Mouse (Mus musculus) Patski (cell line): ENCODE measurements around the gene Spata18. TPM values are rescaled to one million over a fixed set of nuclear protein-coding genes. Genes with fewer than 3 reads are reported as not detected.
A peak's percentile ranks its signal among the peaks of the same experiment; 100 is the strongest.

Experiments
- ATAC-seq: fragments of 100-300 bp; one replicate; pipeline ENCODE4 v1.8.0; 2021
- CTCF ChIA-PET: fragments of 350-600 bp; sonication (Branson Sonifier 250); formaldehyde crosslinking; loops from one replicate; lab custom pipeline; 2022; ENCODE audit warnings: inconsistent platforms; lab: Charles Lee
- POLR2A ChIA-PET: fragments of 350-600 bp; sonication (Branson Sonifier 250); formaldehyde crosslinking; loops from one replicate; lab custom pipeline; 2022; ENCODE audit warnings: antibody characterized with exemption, inconsistent platforms; lab: Charles Lee
- DNase-seq: peaks from one replicate; pipeline ENCODE4 v3.0.0-alpha.2; 2011; ENCODE audit warnings: low read depth, low spot score
- H3K27me3 ChIP-seq: fragments of 371-371 bp; one replicate; pipeline ENCODE4 v1.5.1; 2021
- CTCF ChIP-seq: fragments of 100-300 bp; IDR thresholded peaks from one replicate; pipeline ENCODE4 v1.5.1; 2021
- in situ Hi-C: fragments of 300-500 bp; cut with MboI; formaldehyde crosslinking; loops from 3 replicates; pipeline ENCODE4 v1.11.1; 2018; ENCODE audit warnings: low pct_unique_long_range_greater_than_20kb, mixed read lengths
- polyA plus RNA-seq: library from polyadenylated mRNA; unstranded; gene quantifications from one replicate; pipeline ENCODE4 v1.2.3, GENCODE M21; 2021

Spata18 gene
- polyA plus RNA-seq = not detected

DNA sequence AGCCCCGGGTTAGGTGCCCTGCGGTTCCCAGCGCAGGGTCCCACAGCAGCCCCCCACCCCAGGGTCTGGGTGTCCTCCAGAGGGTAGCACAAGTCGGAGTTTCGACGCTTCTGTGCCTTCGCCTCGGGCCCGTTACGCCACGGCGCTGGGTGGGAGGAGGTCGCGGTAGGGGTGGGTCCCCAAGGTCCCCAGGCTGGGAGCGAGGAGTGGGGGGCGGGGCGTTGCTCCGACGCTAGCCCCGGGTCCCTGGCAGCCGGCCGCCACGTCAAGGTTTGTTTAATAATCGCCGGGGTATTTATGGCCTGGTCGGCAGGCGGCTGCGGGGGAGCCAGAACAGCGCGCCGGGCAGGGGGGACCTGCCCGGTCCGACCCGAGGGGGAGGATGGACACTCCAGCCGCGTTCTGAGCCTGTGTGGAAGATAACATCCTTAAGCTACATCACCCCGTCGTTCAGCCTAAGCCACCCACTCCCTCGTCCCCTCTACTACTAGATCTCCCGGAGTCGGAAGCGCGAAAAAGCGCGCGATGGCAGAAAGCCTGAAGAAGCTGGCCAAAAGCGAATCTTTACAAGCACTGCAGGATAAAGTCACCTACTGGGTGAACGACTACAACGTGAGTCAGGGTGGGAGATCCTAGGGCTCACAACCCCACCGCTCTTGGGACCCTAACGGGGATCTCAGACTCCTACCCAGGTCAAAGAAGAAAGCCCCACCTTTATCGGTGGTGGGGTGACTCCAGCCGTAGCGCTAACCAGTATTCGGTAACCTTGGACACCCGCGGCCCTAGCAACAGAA lies at the start of gene Spata18:
Gene Spata18, plus strand, starts transcription at position 319 of the 794 bp plus-strand sequence.
- peaks cover 44% of the 10 kb centered on the region for H3K27me3 ChIP-seq
- no peak for ATAC-seq

GRCm38 (mm10) chr5:73602865-73603264 lies 48.3 kb upstream of the Spata18 start:
- in situ Hi-C loops = no loop called here
- TF ChIP-seq CTCF = peak; percentile 22
- POLR2A ChIA-PET = no interaction called here
- CTCF ChIA-PET = no interaction called here
- DNase-seq = no peak
- H3K27me3 ChIP-seq = no peaks in the 10 kb centered on the region
- no peak for ATAC-seq

More for the DNA sequence above, at the start of gene Spata18:
- DNase-seq = no peak
- POLR2A ChIA-PET = no interaction called here
- in situ Hi-C loops = no loop called here
- TF ChIP-seq CTCF = no peak
- CTCF ChIA-PET = no interaction called here

GRCm38 (mm10) chr5:73604542-73604941 lies 46.6 kb upstream of the Spata18 start:
- ATAC-seq (no peak), DNase-seq (no peak)
- ChIA-PET CTCF (interaction anchor here (1.0 kb wide), 1 partner anchor 12 kb away, joined by 3 read pairs; no protein-coding TSS in a partner anchor), POLR2A (no interaction called here)
- TF ChIP-seq CTCF = no peak
- in situ Hi-C loops = no loop called here
- H3K27me3 ChIP-seq = no peaks in the 10 kb centered on the region

DNA sequence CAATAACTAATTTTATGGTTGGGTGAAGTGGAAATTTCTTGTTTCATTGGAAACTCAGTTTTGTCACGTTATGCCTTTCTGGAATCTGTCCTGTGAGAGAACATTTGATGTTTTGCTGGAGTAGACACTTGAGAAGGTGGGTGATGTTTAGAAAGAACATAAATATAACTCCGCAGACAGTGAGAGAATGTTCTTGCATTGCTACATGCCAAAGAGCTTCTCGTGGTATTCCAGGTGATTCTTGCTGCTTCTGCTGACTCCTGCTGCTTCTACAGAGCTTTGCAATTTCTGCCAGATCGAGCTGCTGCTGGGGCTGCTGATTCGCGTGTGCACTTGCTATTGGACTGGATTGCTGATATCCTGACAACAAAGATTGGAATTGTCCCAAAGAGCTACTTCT lies 46.2 kb upstream of the Spata18 start:
- in situ Hi-C loops = no loop called here
- CTCF ChIA-PET = interaction anchor here (1.0 kb wide), 1 partner anchor 11 kb away, joined by 3 read pairs; no protein-coding TSS in a partner anchor
- DNase-seq (no peak), ATAC-seq (no peak)
- no peak for TF ChIP-seq CTCF
- POLR2A ChIA-PET = no interaction called here
- no peaks in the 10 kb centered on the region for H3K27me3 ChIP-seq

DNA sequence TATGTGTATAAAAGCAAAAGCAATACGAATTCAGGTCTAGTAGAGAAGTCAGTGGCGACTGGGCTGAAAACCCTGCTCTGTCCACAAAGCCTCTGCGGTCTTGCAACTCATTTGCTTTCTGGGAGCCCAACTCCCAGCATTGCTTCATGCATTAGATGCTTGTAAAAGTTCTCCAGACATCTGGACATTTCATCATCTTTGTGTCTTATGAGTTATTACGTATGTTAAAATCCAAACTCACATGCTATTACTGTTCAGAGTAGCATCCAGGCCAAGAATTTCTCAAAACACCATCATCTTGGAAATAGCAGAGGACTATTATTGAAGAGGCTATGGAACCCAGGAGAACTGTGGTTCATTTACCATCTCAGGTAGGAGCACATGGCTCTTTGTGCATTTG lies 40.1 kb upstream of the Spata18 start:
- TF ChIP-seq CTCF = no peak
- DNase-seq (no peak), ATAC-seq (no peak)
- ChIA-PET POLR2A (no interaction called here), CTCF (interaction anchor here (1.9 kb wide), 1 partner anchor 11 kb away, joined by 6 read pairs; no protein-coding TSS in a partner anchor)
- in situ Hi-C loops = no loop called here
- no peaks in the 10 kb centered on the region for H3K27me3 ChIP-seq

DNA sequence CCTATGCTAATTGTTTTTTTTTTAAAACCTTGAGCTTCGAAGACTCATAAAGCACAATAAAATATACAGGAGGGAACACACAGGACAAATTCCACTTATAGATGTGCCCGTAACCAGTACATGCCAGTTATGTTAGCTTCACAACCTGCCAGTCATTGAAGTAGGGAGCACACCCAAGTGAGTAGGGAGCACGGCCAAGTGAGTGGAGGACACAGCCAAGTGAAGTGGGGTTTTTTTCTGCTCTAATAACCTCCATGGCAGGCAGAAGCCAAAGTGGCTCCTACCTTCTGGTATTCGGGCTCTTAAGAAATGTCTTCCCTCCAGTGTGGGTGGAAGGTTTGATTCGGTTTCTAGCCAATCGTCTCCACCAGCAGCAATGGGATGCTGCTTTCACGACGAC lies 37.9 kb upstream of the Spata18 start:
- in situ Hi-C loops = no loop called here

DNA sequence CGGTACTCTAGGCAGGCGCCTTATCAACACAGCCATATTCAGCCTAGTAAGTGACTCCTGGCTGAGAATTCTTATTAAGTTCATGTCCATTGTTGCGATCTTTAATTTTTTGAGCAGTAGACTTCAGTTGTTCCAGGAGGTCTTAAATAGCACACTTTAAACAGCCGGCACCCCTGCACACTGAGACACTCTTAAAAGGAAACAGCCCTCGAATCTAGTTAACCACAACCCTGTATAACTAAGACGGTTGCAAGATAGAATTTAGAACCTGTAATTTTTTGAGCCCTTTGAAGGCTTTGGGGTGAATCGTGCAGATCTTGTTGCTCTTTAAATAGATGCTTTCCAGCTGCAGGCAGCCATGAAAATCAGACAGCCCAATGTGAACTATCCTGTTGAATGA lies 36.0 kb upstream of the Spata18 start:
- H3K27me3 ChIP-seq = peaks cover 3% of the 10 kb centered on the region
- ATAC-seq (no peak), DNase-seq (no peak)
- in situ Hi-C loops = no loop called here
- no peak for TF ChIP-seq CTCF
- CTCF ChIA-PET = no interaction called here
- POLR2A ChIA-PET = no interaction called here

More for the DNA sequence above, 37.9 kb upstream of the Spata18 start:
- H3K27me3 ChIP-seq = no peaks in the 10 kb centered on the region
- no peak for TF ChIP-seq CTCF
- DNase-seq (no peak), ATAC-seq (no peak)
- ChIA-PET CTCF (interaction anchor here (1.9 kb wide), 1 partner anchor 8 kb away, joined by 6 read pairs; no protein-coding TSS in a partner anchor), POLR2A (no interaction called here)

DNA sequence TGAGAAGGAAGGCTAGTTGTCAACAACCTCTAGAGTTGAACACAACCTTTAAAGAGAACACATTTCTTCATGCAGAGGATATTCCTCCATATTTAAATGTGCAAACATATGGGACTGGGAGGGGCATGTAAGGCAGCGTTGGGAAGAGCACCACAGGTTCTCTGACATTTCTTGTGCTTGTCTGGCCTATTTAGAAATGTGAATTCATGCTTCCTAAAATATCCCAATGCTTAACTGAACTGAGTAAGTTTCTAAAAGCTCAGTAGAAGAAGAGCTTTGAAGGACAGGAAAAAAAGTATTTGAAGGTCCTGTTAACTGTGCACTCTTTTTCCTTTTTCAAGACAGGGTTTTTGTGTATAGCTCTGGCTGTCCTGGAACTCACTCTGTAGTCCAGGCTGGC lies 32.2 kb upstream of the Spata18 start:
- in situ Hi-C loops = no loop called here
- ATAC-seq = no peak
- POLR2A ChIA-PET = no interaction called here
- peaks cover 3% of the 10 kb centered on the region for H3K27me3 ChIP-seq
- DNase-seq = no peak
- no peak for TF ChIP-seq CTCF
- CTCF ChIA-PET = interaction anchor here (1.1 to 1.8 kb wide), 2 partner anchors 15 to 23 kb away, joined by 3 to 5 read pairs; no protein-coding TSS in a partner anchor

DNA sequence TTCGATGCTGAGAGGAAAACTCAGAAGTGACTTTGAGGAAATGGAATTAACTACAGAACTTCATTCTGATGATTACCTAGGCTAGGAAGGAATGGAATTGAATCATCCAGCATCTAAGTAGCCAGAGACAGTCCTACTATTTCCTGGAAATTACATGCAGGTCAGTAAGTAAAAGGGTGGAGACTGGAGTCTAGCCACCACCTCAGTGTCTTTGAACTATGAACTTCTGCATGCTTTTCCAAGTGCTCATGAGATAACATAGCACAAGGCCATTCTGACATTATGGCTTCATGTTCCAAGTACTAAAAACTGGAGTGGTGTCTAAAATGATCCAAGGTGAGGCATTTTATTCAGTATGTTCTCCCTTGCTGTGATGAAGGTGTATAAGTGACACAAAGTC lies 25.7 kb upstream of the Spata18 start:
- no peaks in the 10 kb centered on the region for H3K27me3 ChIP-seq

GRCm38 (mm10) chr5:73626842-73627241 lies 24.3 kb upstream of the Spata18 start:
- DNase-seq = no peak
- ChIA-PET POLR2A (no interaction called here), CTCF (interaction anchor here (1.0 to 2.4 kb wide), 3 partner anchors 11 to 153 kb away, joined by 3 to 7 read pairs (median 4); no protein-coding TSS in a partner anchor)
- no peaks in the 10 kb centered on the region for H3K27me3 ChIP-seq
- no peak for TF ChIP-seq CTCF
- ATAC-seq = no peak
- in situ Hi-C loops = no loop called here

More for the DNA sequence above, 25.7 kb upstream of the Spata18 start:
- CTCF ChIA-PET = interaction anchor here (0.6 to 1.7 kb wide), 4 partner anchors 8 to 19 kb away, joined by 3 to 5 read pairs (median 3); no protein-coding TSS in a partner anchor
- TF ChIP-seq CTCF = no peak
- in situ Hi-C loops = no loop called here
- ATAC-seq = no peak
- POLR2A ChIA-PET = interaction anchor here (0.7 kb wide), 1 partner anchor 57 kb away, joined by 3 read pairs; no protein-coding TSS in a partner anchor
- DNase-seq = no peak

DNA sequence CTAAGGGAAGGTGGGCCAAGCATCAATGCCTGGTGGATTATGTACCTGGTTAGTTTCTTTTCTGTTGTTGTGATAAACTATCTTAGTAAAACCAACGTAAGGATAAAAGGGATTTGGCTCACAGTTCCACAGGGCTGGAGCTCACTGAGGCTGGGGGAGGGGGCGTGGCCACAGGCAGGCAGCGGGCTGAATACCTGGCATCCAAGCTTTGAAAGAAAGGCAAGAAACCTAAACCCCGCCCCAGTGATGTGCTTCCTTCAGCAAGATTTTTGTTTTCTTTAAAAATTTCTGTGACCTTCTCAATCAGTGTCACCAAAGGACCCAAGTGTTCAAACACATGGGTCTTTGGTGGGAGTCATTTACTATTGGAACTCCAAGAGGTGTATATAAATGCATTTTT lies 23.6 kb upstream of the Spata18 start:
- CTCF ChIA-PET = interaction anchor here (0.8 to 2.4 kb wide), 3 partner anchors 10 to 154 kb away, joined by 3 to 7 read pairs (median 4); no protein-coding TSS in a partner anchor
- in situ Hi-C loops = no loop called here
- POLR2A ChIA-PET = no interaction called here
- no peak for ATAC-seq
- no peak for DNase-seq
- TF ChIP-seq CTCF = no peak
- no peaks in the 10 kb centered on the region for H3K27me3 ChIP-seq
